Mouse (Mus musculus) olfactory bulb, adult 2 months (tissue): ENCODE data around the gene Apba3. TPM values are rescaled to one million over a fixed set of nuclear protein-coding genes. Genes with fewer than 3 reads are reported as not detected.

ENCODE experiments used
- H3K27ac ChIP-seq: fragments of 200-500 bp; 2 replicates; pipeline ENCODE4 v1.5.1; 2012; ENCODE audit warnings: low read depth, low read length; ENCODE audit not compliant: insufficient read depth
- H3K4me1 ChIP-seq: fragments of 200-500 bp; 2 replicates; pipeline ENCODE4 v1.6.1; 2012; ENCODE audit warnings: low read length; ENCODE audit not compliant: control insufficient read depth, insufficient read depth
- H3K4me3 ChIP-seq: fragments of 200-500 bp; 2 replicates; pipeline ENCODE4 v1.5.1; 2012; ENCODE audit warnings: mild to moderate bottlenecking, low read depth, low read length, moderate library complexity; ENCODE audit not compliant: insufficient read depth
- CTCF ChIP-seq: fragments of 200-500 bp; IDR thresholded peaks from 2 replicates; pipeline ENCODE4 v1.5.1; 2012; ENCODE audit warnings: low read depth, mild to moderate bottlenecking, low read length, moderate library complexity; ENCODE audit not compliant: insufficient read depth
- POLR2A ChIP-seq: fragments of 200-500 bp; IDR thresholded peaks from 2 replicates; pipeline ENCODE4 v1.6.1; 2012; ENCODE audit warnings: mild to moderate bottlenecking, low read depth, low read length, moderate library complexity; ENCODE audit not compliant: insufficient read depth
- WGBS: fragments of 180-500 bp; shearing (Covaris S2); methylation state at CpG from one replicate; pipeline ENCODE4 v1.1.7; 2018; 5-methylcytosine and 5-hydroxymethylcytosine counted together
- polyA plus RNA-seq: library from polyadenylated mRNA; stranded (reverse); fragments of >200 nt; gene quantifications from 2 replicates; pipeline ENCODE4 v1.2.4, GENCODE M21; 2012; ENCODE audit warnings: low replicate concordance; ENCODE audit not compliant: missing spikeins, insufficient read depth, insufficient read length

Apba3 gene
- polyA plus RNA-seq, 1 experiment: not detected

DNA sequence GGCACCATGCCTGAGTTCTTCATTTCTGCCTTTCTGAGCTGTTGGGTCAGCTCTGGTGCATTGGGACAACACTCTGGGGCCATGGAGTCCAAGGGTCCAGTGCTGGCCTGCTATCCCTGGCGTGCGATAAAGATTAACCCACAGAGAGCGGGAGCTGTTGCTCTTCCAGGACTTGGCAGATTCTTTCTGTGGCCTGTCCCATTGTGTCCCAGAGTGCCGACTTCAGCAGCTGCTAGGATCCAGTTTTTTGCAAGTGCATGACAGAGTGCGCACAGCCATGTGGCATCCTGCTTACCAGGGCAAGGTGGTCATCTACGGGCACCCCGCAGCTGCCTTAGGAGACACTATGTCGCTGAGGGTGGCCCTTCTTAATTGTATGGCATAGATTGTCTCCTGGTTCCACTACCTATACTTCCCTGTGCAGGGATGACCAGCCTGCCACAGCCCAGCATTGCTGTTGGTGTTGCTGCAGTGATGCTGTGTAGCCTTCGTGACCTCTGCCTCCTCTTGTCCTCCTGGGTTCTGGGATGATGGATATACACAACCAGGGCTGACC is 33.7 kb downstream of the Apba3 start:
- H3K27ac ChIP-seq: peak overlapping the region; percentile 42
- no peak overlapping the region for H3K4me3 ChIP-seq
- peaks cover 93% of the 10 kb centered on the region for H3K4me1 ChIP-seq
- WGBS: 76% methylated on average over 9 of the region's 9 CpGs
- TF ChIP-seq CTCF (no peak), POLR2A (no peak)

- WGBS: 79% methylated on average over 9 of the region's 9 CpGs
- H3K27ac ChIP-seq: no peak overlapping the region
- H3K4me1 ChIP-seq: peaks cover 84% of the 10 kb centered on the region
- TF ChIP-seq CTCF: no peak
- TF ChIP-seq POLR2A: no peak
- H3K4me3 ChIP-seq: no peak overlapping the region
Observed at GRCm38 (mm10) chr10:81301321-81301720, 34.6 kb downstream of the Apba3 start.

DNA sequence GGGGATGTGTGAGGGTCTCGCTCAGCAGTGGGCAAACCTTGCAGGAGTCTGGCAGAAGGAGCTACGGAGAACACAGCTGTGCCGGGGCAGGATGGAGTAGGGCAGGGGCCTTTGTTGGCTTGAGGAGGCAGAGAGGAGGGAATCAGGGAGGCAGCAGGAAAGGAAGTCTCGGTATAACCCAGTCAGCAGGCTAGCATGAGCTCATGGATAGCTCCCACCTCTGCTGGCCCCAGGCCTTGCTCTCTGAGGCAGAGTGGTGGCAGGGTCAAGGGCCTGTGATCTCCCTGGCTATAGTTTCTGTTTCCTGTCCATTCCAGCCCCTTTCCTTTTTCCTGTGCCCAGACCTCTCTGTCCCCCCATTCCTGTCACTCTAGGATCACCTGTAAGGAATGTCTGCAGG is 35.5 kb downstream of the Apba3 start:
- TF ChIP-seq POLR2A (no peak), CTCF (no peak)
- Histone ChIP-seq H3K27ac (peak overlapping the region; percentile 99), H3K4me1 (peaks cover 77% of the 10 kb centered on the region), H3K4me3 (peak overlapping the region; percentile 37)
- WGBS: 9% methylated on average over 4 of the region's 4 CpGs

DNA sequence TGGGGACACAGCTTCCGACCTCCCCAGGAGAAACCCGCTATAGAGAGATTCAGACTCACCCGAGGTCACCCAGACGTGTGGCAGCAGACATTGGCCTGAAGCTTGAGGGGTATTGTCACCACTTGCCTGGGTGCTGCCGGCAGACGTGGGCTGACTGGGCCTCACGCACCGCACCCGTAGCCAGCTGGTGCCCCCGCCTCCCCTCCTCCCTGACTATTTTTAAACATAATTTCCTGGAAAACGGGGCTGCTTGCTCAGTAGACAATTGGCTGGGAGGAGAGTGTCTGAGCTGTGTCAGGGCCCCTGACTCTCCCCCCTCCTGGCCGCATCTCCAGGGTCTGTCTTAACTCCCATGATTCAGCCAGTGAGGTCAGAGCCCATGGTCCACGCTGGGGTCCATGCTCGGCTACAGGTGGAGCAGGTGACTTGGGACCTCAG is 36.0 kb downstream of the Apba3 start:
- WGBS: 18% methylated on average over 14 of the region's 14 CpGs
- H3K27ac ChIP-seq: peak overlapping the region; percentile 99
- peak overlapping the region; percentile 37 for H3K4me3 ChIP-seq
- TF ChIP-seq POLR2A (no peak), CTCF (no peak)
- peaks cover 72% of the 10 kb centered on the region for H3K4me1 ChIP-seq

DNA sequence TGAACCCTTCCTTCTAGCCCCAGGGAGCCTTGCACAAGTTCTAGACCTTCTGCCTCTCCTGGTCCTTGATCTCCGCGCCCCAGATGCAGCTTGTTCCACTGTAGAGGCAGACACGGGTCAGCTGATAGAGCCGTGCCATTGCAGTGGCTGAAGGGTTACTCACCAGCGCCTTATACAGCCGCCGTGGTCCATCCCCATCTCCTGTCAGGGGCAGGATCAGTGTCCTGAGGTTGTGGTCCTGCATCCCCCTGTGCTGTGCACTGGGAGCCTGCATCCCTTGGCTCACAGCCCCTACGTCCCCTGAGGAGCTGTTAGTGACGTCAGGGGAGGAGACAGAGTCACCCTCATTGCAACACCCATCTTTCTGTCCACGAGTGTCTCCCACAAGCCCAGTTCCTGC is 36.5 kb downstream of the Apba3 start:
- TF ChIP-seq POLR2A: no peak
- no peak for TF ChIP-seq CTCF
- H3K4me3 ChIP-seq: peak overlapping the region; percentile 37
- peak overlapping the region; percentile 99 for H3K27ac ChIP-seq
- peaks cover 68% of the 10 kb centered on the region for H3K4me1 ChIP-seq
- 26% methylated on average over 10 of the region's 10 CpGs for WGBS

GRCm38 (mm10) chr10:81303761-81304160 is 37.0 kb downstream of the Apba3 start:
- WGBS: 50% methylated on average over 7 of the region's 7 CpGs

GRCm38 (mm10) chr10:81304597-81305238 is 38.0 kb downstream of the Apba3 start:
- WGBS: 18% methylated on average over 5 of the region's 9 CpGs
- peak overlapping the region; percentile 58; the same call in 1 of the 2 replicates for H3K27ac ChIP-seq
- H3K4me3 ChIP-seq: no peak overlapping the region
- H3K4me1 ChIP-seq: peaks cover 53% of the 10 kb centered on the region
- TF ChIP-seq POLR2A (no peak), CTCF (peak; percentile 75)

More at GRCm38 (mm10) chr10:81303761-81304160, 37.0 kb downstream of the Apba3 start:
- Histone ChIP-seq H3K4me3 (peak overlapping the region; percentile 37), H3K27ac (peak overlapping the region; percentile 99), H3K4me1 (peaks cover 63% of the 10 kb centered on the region)
- TF ChIP-seq POLR2A (no peak), CTCF (no peak)

DNA sequence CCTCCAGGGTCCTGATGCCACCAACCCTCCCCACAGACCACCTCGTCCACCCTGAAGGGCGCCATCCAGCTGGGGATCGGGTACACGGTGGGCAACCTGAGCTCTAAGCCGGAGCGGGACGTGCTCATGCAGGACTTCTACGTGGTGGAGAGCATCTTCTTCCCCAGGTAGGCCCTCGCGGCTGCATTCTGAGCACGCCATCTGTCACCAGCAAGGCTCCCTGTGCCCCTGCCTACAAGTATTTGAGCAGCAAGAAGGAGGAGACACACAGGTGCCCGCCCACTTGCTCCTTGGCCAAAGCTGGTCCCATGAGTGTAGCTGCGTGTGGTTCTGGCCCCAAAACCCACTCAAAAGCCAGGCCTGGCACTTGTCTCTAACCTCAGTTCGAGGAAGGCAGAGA is 38.9 kb downstream of the Apba3 start:
- Histone ChIP-seq H3K4me1 (peaks cover 44% of the 10 kb centered on the region), H3K27ac (no peak overlapping the region), H3K4me3 (no peak overlapping the region)
- TF ChIP-seq POLR2A (no peak), CTCF (no peak)
- 91% methylated on average over 14 of the region's 14 CpGs for WGBS

GRCm38 (mm10) chr10:81306173-81306668 is 39.5 kb downstream of the Apba3 start:
- WGBS: 81% methylated on average over 12 of the region's 12 CpGs
- Histone ChIP-seq H3K4me3 (no peak overlapping the region), H3K27ac (no peak overlapping the region), H3K4me1 (peaks cover 38% of the 10 kb centered on the region)
- TF ChIP-seq CTCF (no peak), POLR2A (no peak)

GRCm38 (mm10) chr10:81306837-81307682 is 40.3 kb downstream of the Apba3 start:
- Histone ChIP-seq H3K27ac (no peak overlapping the region), H3K4me1 (peaks cover 31% of the 10 kb centered on the region), H3K4me3 (no peak overlapping the region)
- WGBS: 86% methylated on average over 21 of the region's 21 CpGs
- no peak for TF ChIP-seq POLR2A
- TF ChIP-seq CTCF: no peak
